Mouse (Mus musculus): ENCODE measurements at regions not wholly inside any gene's neighbourhood (a gene's known extent, or its start where the extent isn't known, plus 50 kb on each side); places are given as distances from the start of the nearest gene placed in this dataset.

DNA sequence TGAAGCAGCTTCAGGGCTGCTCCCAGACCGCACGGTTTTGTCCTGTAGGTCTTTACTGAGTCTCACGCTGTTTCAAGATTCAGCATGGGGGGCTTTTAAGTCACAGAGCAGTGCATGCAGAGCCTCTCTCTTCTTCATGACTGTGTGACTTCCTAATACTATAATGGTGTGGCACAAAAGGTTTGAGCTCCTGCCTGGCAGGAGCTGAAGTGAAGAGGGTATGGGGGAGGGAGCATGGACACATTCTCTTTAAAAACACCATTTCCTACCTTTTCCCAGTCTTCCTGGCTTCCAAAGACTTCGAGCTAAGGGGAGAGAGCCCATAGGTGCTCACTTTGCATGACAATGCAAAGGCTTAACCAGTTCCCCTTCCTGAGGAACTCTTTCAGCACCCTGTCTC lies 934.9 kb upstream of the Gm5150 start:
- in situ Hi-C loops (cut with MboI, MseI), result no loop called here

DNA sequence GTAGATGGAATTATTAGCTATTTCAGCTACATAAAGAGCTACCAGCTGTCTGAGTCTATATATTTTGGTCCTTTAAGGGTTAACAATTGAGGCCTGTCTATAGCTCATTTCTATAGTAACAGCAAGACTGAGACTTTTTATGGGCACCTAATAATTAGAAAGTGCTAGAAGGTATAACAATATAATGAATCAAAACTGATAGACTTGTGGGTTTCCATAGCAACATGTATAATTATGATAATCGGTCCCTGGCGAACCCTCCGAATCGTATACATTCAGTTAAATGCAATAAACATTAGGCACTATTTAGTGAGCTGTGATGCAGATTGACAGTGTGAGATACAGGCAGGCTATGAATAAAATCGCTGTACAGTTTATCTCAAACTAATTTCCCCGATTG lies 933.3 kb upstream of the Gm5150 start:
- in situ Hi-C loops (cut with MboI, MseI), result no loop called here

DNA sequence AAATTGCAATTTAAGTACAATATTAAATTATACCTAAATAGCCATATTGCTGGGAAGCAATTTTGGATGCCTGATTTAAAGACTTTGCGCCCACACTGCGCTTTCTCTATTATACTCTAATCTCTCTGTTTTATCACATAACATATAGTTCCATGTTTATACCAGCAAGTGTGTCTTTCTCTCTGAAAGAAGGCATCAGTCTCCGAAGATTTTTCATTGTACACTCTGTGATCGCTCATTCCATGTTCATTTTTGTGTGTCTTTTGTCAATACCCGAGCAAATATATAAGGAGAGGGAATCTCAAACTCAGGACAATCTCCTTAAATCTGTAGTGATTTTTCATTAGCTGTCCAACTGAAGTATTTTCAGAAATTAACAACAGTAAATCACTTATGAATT lies 932.9 kb upstream of the Gm5150 start:
- in situ Hi-C loops (cut with MboI, MseI), result no loop called here

DNA sequence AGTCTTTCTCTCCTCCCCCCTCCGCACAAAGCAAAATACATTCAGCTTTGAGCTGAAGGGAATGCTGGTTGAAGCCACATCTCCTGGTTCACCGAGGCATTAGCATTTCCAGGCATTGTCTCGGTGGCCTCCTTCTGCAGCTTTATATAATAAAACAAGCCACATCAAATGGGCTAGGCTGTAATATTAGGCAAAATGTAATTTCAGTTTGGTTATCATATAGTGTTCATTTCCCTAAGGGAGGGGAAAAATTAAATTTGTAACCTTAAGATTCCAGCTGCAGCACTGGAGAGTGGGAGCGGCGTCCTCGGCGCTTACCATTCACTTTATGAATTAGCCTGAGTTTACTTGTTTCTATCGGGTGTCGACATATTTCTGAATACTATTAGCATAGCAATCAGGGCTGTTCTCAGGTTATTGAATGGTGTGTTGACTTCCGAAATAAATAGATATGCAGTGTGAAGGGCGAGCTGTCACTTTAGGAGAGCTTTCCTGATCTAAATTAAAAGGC lies 932.3 kb upstream of the Gm5150 start:
- in situ Hi-C loops (cut with MboI, MseI), result no loop called here

DNA sequence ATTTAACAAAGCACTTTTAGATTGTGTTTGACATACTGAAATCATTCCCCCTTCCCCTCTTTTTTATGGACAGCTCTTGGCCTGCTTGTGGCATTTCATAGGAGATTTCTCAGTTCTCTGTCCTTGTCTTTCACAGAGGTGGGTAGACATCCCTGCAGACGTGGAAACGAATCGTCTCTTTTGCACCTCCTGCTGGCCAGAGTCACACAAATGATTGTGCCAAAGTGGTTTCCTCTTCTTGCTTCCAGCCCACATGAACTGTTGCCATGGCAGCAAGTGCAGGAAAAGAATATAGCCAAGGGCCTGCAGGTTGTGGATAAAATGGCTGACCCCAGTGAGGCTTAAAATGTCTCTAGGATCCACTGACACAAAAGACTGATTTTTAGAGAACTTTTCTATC lies 924.1 kb upstream of the Gm5150 start:
- in situ Hi-C loops (cut with MboI, MseI), result no loop called here

DNA sequence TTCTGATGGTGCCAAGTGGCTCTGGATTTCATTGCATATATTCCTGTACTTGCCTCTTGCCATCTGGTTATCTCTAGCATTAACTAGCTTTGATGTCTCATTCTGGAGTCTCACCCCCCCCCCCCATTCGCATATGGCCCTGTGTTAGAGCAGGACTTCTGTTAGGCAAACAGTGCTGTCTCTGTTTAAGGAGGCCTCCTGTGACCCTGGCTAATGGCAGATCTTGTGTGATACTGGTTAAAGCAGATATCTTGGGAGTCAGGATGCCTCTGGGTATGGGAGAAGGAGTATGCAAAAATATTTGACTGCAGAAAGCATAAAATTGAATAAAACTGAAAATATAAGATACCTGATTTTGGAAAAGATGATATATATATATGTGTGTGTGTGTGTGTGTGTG lies 923.6 kb upstream of the Gm5150 start:
- in situ Hi-C loops (cut with MboI, MseI), result no loop called here

DNA sequence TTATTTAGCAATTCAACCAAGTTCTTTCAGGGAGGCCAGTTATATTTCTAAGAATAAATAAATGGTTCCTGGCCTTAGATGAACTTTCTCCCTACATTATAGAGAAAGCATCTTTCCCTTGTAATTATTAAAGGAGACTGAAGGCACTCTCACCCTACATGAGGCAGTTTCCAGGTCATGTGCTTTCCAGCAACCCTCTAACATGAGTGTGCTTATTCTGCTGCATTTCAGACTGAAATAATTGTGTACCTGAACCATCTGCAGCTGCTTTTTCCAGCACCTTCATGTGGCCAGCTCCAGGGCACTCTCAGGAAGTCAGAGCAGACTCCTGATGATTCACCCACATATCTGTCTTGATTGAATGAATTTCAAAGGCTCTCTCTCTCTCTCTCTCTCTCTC lies 917.8 kb upstream of the Gm5150 start:
- in situ Hi-C loops (cut with MboI, MseI), result no loop called here

DNA sequence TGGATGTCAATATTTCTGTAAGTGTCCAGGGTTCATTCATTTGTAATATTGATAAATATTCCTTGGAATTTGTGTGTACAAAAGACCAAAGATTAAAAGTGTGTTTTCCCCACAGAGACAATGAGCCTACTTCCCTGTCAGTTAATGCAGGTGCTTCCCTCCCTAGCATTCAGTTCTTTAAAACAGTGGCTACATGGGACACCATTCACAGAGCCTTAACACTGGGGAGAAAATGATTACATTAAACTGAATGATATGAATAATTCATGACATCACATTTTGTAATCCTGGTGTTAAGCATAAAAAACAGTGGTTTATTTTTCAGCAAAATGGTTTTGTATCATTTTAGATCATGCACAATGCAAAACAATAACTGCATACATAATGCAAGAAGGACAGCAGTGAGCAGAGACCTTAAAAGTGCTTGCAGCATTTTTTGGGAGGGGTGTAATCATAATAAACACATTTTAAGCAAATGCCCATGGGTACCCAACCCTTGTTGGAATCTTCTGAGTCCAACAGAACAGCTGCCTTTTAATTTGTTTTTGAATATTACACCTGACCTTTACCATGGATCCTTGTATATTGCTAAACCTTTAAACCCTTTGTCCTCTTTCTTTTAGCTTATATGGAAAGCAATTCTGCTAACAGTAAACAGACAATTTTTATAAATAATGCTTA lies 917.1 kb upstream of the Gm5150 start:
- in situ Hi-C loops (cut with MboI, MseI), result no loop called here

DNA sequence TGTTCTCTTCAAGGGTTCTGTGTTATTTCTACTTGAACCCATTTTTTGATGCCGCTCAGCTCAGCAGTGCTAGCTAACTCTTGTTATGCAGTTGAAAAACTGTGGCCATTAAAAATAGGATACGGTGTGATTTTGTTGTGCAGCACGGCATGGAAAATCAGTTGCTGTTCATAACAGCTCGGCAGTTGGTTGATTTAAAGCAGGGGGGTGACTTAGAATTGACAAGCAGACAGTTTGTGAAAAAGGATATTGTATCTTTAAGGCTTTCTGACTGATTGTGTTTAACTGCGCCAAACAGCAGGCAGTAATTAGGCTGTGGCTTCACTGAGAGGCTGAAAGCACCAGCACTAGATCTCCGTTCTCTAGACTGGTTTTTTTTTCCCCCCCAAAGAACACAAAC lies 915.1 kb upstream of the Gm5150 start:
- in situ Hi-C loops (cut with MboI, MseI), result no loop called here

DNA sequence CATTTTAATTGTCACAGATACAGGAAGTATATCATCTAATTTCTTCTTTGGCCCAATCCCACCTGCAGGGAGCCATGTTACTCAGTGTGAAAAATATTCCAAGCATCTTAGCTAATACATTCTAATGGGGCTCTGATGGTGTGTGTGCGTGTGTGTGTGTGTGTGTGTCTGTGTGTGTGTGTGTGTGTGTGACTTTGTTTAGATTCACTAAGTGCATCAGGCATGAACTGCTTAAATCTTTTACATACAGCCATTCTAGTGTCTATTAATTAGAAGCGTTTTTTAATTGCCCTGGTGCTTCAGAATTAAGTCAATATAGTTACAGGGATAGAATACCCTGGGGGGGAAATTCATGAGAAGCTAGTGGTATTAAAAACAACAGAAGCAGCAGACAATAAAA lies 912.1 kb upstream of the Gm5150 start:
- in situ Hi-C loops (cut with MboI, MseI), result no loop called here

DNA sequence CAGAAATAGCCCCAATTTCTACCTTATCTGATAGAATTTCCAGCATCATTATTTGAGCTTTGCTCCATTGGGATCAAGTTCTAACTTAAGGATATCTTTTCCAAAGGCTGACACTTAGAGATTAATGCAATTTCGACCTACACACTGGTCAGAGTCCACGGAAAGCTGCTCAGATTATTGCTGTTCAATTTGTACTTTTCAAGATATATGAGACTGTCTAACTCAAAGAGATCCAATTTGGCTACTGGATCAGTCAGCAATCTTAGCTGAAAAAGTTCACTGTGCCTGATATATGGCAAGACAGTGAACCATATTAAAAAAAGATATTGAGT lies 909.8 kb upstream of the Gm5150 start:
- in situ Hi-C loops (cut with MboI, MseI), result no loop called here

DNA sequence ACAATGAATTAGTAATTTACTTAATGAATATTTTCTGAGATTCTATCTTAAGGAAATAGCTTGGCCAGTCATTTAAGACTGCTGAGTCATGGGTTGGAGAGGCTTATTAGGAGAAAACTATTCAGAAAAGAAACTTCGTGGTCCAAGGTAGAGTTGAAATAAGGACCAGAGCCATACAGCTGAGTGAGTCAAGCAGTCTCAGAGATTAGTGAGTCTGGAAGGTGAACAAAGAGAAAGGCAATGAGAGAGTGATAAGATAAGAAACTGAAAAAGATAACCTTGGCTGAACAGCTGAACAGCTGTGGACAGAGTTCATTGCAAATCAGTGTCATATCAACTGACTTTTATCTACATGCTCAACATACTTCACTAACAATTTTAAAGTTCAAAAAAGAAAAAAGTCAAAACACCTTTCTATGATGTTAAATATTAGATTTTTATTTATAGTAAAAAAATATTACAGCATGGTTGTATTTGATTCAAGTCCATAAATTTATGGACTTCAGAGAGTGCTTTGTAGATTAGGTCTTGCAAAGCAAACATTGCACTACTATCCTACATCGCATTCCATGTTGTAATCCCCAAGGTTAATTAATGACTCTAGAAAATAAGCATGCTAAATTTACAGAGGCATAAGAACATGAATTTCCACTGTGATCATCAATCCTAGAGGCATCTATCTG lies 909.3 kb upstream of the Gm5150 start:
- in situ Hi-C loops (cut with MboI, MseI), result no loop called here

DNA sequence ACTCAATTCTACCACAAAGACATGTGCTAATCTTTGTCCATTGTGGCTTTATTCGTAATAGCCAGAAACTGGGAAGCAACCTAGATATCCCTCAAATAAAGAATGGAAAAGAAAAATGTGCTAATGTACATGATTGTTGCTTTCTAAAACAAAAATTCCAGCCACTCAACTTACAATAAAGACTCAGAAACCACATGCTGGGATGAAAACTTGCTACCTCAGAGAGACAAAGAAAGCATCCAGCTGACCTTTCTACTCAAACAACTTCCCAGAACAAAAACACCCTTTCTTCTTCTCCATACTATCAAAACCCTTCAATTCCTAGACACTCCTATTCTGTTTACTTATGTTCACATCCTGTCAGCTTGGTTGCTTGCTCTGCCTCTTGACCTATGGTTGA lies 881.9 kb upstream of the Gm5150 start:
- in situ Hi-C loops (cut with MboI, MseI), result no loop called here

DNA sequence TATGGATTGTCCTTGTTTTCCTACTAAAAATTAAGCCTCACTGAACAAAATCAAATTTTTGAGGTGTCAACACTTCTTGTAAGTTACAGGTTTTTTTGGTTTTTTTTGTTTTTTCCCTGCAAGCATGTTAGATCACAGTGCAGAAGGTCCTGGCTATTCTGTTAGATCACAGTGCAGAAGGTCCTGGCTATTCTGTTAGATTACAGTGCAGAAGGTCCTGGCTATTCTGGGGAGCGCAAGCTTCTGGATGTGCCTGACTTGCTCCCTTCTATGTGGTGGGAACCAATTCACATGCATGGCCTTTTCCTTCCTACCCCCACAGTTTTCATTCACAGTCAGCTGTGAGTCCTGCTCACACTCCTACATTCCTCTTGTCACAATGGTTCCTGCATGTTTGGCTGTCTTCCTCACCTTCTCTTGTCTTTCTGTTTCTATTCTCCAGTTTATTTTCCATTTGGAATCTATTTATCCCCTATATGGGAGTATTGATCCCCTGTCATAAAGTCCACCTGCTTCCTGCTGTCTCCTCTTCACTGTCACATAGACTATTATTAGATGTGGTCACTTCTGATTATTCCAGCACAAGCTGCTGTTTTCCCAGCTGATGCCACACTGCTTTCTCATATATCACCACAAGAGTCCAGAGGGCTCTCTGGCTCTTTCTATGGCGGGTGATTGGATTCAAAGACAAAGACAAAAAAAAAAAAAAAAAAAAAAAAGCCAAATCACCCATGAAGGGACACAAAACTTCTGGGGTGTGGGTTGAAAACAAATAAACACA lies 866.3 kb upstream of the Gm5150 start:
- in situ Hi-C loops (cut with MboI, MseI), result no loop called here

DNA sequence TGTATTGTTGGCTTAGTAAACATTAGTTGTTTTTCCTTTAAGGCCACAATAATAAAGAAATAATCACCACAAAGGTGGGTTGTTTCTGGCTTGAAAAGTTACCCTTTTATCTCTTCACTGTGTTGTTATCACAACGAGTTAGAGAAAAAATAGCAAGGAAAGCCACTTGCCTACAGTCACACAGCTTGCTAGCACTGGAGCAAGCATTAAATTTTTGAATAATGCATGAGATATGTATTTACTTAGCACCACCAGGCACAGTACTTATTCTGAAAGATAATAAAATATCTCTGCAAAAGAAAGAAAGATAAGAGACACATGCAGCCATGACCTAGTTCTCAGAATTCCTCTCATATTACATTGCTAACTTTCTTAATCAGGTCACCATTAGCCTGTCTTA lies 853.8 kb upstream of the Gm5150 start:
- in situ Hi-C loops (cut with MboI, MseI), result no loop called here

DNA sequence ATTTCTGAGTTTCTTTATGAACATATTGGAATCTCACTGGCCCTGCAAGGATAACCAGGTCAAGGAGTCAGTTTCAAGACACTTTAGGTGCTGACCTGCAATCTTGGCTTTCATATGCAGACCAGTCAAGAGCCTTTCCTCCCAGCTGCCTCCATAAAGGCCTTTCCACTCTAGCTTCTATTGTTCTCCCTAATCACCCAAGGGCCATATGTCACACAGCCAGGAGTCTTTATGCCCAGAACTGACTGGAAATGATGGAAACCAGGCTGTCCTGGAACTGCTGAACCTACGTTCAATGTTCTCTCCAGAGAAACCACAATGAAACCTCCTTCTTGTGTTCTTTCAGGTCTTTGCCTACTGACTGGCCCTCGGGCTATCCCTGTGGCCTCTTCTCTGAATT lies 852.7 kb upstream of the Gm5150 start:
- in situ Hi-C loops (cut with MboI, MseI), result no loop called here

DNA sequence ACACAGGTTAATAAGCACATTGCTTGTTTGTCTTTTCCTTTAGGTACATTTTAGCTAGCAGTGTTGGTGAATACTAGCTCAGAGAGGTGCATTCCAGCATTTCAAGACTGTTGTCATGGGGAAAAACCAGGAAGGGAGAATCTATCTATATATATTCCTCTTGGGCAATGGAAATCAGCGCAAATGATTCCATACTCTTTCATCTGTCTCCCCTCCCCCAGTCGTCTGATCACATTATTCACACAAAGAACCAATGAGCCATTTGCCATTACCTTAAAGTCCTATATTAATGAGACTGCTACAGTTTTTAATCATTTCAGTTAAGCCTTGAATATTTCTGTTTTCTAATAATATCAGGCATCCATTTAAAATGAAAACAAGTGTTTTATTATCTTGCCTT lies 849.0 kb upstream of the Gm5150 start:
- in situ Hi-C loops (cut with MboI, MseI), result no loop called here

DNA sequence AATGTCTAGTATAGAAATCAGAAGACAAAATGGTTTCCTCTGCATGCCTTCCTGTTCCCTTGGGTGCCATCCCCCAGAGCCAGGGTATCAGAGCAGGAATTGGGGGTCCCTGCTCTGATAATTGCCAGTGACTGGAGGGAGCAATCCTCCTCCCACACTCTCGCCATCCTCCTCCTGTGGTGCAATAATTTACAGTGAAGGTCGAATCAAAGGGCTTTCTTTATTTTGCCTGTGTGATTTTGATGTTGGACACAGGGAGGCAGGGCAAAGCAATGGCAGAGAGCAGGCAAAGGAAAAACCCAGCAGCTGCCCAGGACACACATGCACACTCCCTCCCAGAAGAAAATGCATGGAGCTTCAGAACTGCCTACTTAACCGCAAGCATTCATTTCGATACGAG lies 847.8 kb upstream of the Gm5150 start:
- in situ Hi-C loops (cut with MboI, MseI), result no loop called here

DNA sequence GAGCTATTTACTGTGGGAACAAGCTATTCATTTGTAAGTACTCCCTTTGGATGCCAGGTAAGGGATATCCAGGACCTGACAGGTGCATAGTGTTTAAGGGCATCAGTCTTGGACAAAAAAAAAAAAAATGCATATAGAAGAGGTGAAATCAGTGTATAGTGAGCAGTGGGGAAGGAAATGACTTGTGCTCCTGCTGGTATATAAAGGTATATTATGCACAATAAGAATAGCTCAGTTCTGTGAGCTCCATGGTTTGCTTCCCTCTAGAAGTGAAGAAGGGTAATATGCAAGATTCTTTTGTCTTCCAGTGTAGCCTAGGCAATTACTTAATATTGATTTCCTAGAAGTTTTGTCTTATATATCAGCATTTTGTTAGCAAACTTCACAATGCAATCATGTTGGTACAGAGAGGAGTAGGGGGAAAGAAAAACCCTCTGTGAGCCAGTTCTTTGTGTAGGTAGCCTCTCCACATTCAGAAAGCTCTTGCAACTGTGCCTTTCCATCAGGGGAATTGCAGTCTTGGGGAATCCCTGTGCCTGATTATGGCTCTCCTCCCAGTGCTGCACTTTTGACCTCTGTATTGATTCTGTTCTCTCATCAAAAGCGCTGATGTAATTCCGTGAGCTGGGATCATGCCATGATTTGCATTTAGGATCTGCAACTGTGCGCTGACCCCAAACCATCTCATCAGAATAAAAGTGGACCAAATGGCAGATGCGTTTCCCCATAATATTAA lies 840.7 kb upstream of the Gm5150 start:
- in situ Hi-C loops (cut with MboI, MseI), result no loop called here

DNA sequence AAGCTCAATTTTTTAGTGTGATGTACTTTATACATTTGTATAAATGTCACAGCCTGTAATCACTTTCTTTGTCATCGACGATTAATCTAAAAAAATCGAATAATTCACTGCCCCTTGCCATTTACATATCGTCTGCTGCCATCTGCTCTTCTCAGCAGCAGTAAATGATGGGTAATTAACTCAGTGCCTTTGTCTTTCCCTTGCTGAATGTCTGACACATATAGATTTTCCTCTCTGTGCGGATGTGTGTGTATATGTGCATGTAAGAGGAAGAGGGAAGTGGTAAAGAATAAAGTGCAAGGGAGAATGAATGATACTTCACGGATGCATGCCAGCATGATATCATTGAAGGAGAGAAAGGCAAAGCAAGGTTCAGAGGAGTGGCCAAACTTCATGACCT lies 814.3 kb upstream of the Gm5150 start:
- in situ Hi-C loops (cut with MboI, MseI), result loop anchor here in 1 of 2 experiments (10.0 kb wide), 1 partner anchor 414 kb away; no protein-coding TSS in a partner anchor

DNA sequence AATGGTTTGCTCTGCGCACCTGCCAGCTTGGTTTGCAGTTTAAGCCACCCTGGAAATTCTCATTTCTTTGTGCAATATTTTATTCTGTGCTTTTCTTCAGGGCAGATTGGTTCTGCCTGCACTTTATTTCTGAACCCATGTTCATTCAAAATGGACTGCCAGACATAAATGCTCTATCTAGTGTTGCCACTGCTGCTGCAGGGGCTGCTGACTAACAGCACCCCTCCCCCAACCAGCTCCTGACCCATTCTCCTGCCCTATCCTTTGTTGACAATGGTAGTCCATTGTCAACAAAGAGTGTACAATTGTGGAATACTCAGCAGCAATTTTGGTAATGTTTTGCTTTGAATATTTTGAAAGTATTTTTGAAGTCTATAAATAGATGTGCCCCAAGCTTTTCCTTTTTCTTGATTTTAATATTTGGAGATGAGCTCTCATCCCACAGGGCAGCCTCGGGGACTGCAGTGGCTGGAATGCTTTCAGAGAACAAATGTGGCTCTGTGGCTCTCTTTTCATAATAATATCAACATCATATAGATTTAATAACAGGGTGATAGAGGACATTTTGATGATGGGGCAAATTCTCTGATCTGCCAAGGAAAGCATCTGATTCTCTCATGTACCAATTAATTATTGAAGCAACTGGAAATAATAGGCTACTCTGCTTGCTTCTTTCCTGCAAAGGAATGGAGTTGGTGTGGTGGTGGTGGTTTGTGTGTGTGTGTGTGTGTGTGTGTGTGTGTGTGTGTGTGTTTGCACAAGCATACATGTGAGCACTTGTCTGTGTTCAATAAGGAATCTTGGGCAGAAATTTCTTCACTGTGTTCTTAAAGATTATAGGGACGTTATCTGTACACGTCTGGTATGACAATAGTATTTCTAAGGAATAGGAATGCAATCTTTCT lies 813.2 kb upstream of the Gm5150 start:
- in situ Hi-C loops (cut with MboI, MseI), result loop anchor here in 1 of 2 experiments (10.0 kb wide), 1 partner anchor 415 kb away; no protein-coding TSS in a partner anchor

All from T-helper 17 cell (primary cell).